Mouse (Mus musculus): ENCODE measurements at regions not wholly inside any gene's neighbourhood (a gene's known extent, or its start where the extent isn't known, plus 50 kb on each side); places are given as distances from the start of the nearest gene placed in this dataset.

GRCm38 (mm10) chr9:101458306-101458946, 206.8 kb upstream of the Ppp2r3a start:
- DNase-seq (ENCODE audit: low spot score) = no peak

- DNase-seq (ENCODE audit: low spot score) = no peak
Observed at GRCm38 (mm10) chr9:101446316-101446715, 194.7 kb upstream of the Ppp2r3a start.

GRCm38 (mm10) chr9:101445764-101446163, 194.2 kb upstream of the Ppp2r3a start:
- no peak for DNase-seq (ENCODE audit: low spot score)

- DNase-seq (ENCODE audit: low spot score) = no peak
Observed at GRCm38 (mm10) chr9:101445293-101445692, 193.7 kb upstream of the Ppp2r3a start.

GRCm38 (mm10) chr9:101439856-101440255, 188.3 kb upstream of the Ppp2r3a start:
- DNase-seq (ENCODE audit: low spot score) = no peak

DNA sequence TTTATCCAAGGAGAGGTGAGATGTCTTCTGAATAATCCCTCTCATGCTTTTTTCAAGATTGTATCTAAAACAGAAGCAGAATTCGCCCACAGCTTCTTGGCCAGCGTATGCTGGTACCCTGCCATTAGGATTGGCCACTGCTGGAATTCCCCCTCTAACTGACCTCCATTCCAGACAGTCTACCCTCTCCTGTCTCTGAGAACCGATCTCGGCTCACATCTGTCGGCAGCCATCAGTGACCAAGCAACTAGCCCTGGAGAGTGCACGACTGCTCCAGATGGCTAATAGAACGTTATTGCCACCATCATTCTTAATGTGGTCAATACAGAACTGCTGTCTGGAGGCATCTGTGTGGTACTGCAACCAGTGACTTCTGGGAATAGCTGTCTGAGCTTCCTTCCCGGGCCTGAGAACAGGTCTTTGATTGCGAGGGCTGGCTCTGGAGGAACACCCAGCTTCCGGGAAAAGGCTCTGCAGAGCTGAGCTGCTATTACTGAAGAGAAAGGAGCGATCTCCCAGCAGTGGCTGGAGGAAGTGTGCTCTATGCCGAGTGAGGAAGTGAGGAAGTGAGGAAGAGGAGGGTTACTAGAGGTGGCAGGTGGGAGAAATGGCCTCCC, 187.1 kb upstream of the Ppp2r3a start:
- DNase-seq (ENCODE audit: low spot score) = no peak

DNA sequence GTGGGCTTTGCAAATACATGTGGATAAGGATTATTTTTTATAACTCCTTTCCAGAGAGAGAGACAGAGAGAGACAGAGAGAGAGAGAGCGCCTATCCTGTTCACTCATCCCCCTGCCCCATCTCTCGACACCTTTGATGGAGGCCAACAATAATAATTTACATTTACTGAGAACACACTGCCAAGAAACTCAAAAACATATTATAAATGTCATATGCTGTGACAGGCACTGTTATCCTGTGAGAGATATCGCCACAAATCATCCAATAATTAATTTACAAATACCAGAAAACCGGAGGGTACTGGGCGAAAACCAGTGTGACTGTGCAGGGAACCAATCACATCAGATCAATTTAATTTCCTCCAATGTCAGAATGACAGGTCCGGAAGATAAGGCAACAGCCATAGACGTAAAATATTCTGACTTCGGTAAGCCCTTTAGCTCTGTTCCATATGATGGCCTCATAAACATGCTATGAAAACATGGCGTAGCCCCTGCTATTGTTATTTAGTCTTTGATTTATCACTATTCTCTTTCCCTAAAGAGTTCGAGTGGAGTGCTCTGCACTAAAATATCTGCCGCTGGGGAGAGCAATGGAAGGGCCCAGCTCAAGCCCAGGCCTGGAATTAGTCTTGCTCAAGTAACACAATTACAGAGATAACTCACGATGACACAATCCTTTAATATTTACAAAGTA, 173.5 kb upstream of the Ppp2r3a start:
- no peak for DNase-seq (ENCODE audit: low spot score)

DNA sequence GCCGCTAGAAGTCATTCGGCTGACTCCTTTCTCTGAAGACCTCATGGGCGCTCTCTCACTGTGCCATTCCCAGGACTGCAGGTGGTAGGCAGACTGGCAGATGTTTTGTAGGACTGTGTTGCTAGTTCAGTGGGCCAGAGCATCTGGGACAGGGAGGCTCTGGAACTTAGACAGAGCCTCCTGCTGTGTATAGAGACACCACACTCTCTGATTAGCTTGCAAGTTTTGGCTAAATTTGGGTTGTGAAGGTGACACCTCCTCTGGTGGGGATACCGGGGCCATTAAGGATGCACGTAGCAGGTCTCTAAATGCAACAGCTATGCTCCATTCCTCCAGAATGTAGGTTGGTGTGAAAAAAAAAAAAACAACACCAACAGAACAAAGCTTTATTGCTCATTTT, 171.4 kb upstream of the Ppp2r3a start:
- no peak for DNase-seq (ENCODE audit: low spot score)

GRCm38 (mm10) chr9:101422006-101422405, 170.4 kb upstream of the Ppp2r3a start:
- DNase-seq (ENCODE audit: low spot score) = no peak

DNA sequence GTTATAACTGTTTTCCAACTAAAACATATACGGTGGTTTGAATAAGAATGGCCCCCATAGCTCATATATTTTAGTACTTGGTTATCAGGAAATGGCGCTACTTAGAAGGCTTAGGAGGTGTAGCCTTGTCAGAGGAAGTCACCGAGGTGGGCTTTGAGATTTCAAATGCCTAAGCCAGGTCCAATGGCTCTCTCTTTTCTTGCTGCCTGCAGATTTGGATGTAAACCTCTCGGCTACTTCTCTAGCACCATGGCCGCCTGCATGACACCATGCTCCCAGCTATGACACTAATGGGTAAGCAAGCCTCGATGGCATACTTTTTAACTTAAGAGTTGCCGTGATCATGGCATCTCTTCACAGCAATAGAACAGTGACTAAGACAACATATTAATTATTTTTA, 169.5 kb upstream of the Ppp2r3a start:
- DNase-seq (ENCODE audit: low spot score) = peak; percentile 27

DNA sequence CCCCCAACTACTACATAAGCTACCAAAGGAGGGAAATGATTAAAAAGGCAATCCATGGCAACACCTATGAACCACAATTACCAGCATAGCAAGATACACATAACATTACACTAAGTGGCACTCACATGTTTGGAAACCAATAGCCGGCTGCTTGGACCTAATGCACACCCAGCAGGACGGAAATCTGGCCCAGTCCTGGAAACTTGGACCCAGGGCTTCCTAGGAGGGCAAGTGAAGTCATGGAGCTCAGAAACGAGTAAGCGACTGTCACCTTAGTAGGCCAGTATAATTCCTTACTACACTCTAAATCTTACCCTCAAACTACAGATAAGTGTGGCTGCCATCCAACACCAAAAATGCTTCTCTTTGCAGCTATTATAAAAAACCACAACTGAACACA, 168.6 kb upstream of the Ppp2r3a start:
- DNase-seq (ENCODE audit: low spot score) = peak; percentile 5

DNA sequence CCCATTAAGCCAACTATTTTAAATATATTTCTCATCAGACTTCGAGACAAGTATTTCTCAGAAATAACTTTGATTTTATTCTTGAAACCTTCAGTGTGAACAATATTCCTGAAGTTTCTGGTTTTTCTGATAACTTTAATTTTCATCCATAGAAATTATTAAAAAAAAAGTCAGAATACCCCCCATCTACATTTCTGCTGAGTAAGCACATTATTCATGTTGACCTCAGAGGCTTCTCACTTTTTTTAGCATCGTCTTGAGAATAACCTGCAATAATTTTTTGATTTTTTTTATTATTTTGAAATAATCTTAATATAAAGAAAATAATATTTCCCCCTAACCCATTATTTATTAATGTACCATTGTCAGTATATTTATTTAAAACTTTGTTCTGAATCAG, 166.1 kb upstream of the Ppp2r3a start:
- DNase-seq (ENCODE audit: low spot score) = no peak

- no peak for DNase-seq (ENCODE audit: low spot score)
Observed at GRCm38 (mm10) chr9:101416321-101416720, 164.7 kb upstream of the Ppp2r3a start.

GRCm38 (mm10) chr9:101413071-101413633, 161.6 kb upstream of the Ppp2r3a start:
- no peak for DNase-seq (ENCODE audit: low spot score)

DNA sequence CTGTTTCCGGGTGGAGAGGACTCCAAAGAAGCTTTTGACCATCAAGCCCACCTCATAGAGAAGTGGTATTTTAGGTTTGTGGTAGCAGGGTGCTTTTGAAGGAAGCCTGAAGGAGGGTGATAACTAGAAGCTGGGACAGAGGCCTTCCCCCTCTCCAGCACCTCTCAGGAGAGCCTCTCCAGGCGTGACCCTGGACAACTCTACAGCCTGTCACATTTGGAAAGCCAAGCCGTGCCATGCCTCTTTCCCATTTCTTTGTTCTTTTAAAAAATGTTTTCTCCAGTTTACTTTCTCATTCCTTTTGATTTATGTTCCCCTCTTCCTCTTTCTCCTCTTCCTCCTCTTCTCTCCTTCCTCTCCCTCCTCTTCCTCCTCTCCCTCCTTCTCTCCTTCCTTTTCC, 160.4 kb upstream of the Ppp2r3a start:
- DNase-seq (ENCODE audit: low spot score) = no peak

- no peak for DNase-seq (ENCODE audit: low spot score)
Observed at GRCm38 (mm10) chr9:101411532-101411880, 159.9 kb upstream of the Ppp2r3a start.

DNA sequence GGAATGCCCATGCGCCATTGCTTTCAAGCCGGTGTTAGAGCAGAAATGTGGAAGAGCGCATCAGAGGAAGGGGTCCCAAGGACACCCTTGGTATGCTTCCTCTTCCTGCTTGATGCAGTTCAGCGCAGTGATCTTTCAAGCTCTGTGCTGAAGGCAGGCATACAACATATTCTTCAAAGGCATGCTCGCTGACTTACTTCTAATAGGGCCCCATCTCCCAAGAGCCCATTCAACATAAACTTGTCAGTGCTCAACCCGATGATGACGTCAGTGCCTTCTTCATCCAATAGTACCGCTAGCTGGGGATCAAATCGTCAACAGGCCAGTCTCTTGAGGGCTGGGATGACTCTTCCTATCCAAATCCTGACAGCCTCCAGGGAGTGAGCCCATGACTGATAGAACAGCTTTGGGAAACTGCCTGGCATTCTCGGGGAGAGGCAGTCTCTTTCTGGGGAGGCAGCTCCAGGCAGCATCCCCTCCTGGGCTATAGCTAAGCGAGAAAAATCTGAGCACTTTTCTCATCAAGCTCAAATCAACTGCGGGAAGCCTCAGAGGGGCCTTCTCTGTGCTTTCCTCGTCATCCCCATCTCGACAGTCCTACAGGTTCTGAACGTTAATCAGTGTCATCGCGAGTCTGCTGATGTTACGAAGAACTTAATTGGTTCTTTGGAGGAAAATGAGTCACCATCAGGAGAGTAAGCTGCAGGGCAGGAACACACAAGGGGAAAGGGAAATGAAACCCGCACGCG, 159.4 kb upstream of the Ppp2r3a start:
- DNase-seq (ENCODE audit: low spot score) = no peak

DNA sequence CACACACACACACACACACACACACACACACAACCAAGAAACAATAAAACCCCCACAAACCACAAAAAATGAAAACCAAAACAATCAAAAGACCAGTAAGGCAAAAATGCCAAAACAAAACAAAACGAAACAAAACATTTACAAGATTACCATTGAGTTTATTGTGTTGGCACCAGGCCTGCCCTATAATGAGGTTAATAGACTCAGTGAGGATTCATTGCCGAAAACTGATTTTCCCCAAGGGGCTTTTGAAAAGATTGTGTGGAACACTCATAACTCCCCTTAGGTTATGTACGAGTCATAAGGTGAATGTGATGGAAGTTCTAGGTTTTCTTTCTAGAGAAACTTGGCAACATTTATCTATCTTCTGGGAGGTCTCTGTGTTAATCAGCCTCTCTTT, 158.8 kb upstream of the Ppp2r3a start:
- no peak for DNase-seq (ENCODE audit: low spot score)

DNA sequence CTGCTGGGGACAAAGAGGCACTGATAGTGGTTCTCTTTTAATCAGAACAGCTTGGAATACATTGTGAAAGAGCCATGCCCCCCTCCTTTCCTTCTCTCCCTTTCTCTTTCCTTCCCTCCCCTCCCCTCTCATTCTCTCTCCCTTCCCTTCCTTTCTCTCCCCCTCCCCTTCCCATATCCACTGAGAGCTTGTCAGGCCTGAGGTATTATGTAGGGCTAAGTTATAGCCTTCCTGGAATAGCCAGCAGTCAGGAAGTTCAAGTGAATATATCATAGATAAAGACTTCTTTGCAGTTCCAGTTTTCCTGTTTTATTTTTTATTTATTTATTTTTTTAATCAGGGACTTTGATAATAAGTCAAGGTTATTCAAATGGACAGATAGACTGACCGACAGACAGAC, 156.5 kb upstream of the Ppp2r3a start:
- no peak for DNase-seq (ENCODE audit: low spot score)

DNA sequence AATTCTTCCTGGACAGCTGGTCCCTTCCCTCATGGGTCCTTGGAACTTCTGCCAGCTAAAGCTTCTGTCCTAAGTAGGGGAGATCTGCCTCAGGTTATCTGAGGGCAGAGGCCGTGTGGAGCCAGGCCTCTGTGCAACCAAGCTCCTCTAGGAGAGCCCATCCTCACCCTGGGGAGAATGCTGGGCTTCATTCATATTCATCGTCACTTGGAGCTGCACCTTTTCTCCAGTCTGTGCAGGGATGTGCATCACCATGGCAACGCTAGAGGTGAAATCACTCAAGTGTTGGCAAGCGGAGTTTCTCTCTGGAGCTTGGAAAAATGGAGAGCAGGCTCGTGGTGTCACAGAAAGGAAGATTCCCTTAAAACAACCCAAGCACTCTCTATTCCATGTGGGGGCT, 155.5 kb upstream of the Ppp2r3a start:
- DNase-seq (ENCODE audit: low spot score) = no peak

- DNase-seq (ENCODE audit: low spot score) = no peak
Observed at GRCm38 (mm10) chr9:101404441-101405081, 153.0 kb upstream of the Ppp2r3a start.

DNA sequence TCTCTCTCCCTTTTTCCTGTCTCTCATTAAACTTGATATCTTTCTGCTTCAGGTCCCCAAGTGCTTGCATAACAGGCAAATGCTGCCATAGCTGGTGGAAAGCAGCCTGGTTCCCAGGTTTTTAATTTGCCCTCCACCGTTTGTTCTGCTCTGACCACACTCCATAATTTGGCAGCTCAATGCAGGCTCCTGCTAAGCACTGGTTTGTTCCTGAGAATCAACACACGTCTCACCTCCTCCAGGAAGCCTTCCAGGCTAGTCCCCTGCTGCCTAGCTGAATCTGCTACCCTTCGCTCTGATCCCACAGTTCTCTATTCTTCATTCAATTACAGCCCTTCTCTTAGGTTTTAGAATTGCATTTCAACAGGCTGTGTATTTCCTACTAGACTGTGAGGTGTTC, 152.4 kb upstream of the Ppp2r3a start:
- DNase-seq (ENCODE audit: low spot score) = no peak
